Mouse (Mus musculus) lung, embryonic 14.5 days (tissue): ENCODE measurements at regions not wholly inside any gene's neighbourhood (a gene's known extent, or its start where the extent isn't known, plus 50 kb on each side); places are given as distances from the start of the nearest gene placed in this dataset.
A peak's percentile ranks its signal among the peaks of the same experiment; 100 is the strongest.

Experiments used
- ATAC-seq: fragments of 200-750 bp; cut with Nextera tagmentation; 2 replicates; pipeline ENCODE4 v1.8.0; 2017; ENCODE audit warnings: mild to moderate bottlenecking, moderate TSS enrichment, moderate library complexity; ENCODE audit not compliant: insufficient read depth
- DNase-seq: peaks from one replicate; pipeline ENCODE4 v3.0.0-alpha.2; 2015
- H3K27ac ChIP-seq: fragments of 300-500 bp; sonication (generic); 2 replicates; pipeline ENCODE4 v1.5.1; 2014; ENCODE audit warnings: low read depth, mild to moderate bottlenecking, moderate library complexity
- H3K27me3 ChIP-seq: fragments of 300-500 bp; sonication (generic); 2 replicates; pipeline ENCODE4 v1.6.1; 2014; ENCODE audit warnings: low read length, control low read depth; ENCODE audit not compliant: insufficient read depth
- H3K36me3 ChIP-seq: fragments of 300-500 bp; sonication (generic); 2 replicates; pipeline ENCODE4 v1.6.1; 2014; ENCODE audit warnings: control low read depth; ENCODE audit not compliant: insufficient read depth
- H3K4me1 ChIP-seq: fragments of 300-500 bp; sonication (generic); 2 replicates; pipeline ENCODE4 v1.6.1; 2014; ENCODE audit warnings: antibody characterized with exemption, control low read depth; ENCODE audit not compliant: insufficient read depth
- H3K4me2 ChIP-seq: fragments of 300-500 bp; sonication (generic); 2 replicates; pipeline ENCODE4 v1.6.1; 2014; ENCODE audit warnings: mild to moderate bottlenecking
- H3K4me3 ChIP-seq: fragments of 300-500 bp; sonication (generic); 2 replicates; pipeline ENCODE4 v1.5.1; 2014; ENCODE audit warnings: low read depth, low read length
- H3K9ac ChIP-seq: fragments of 300-500 bp; sonication (generic); 2 replicates; pipeline ENCODE4 v1.6.1; 2014
- H3K9me3 ChIP-seq: fragments of 300-500 bp; sonication (generic); 2 replicates; pipeline ENCODE4 v1.6.1; 2016; ENCODE audit warnings: low read depth, low read length, control low read depth
- CTCF ChIP-seq: IDR thresholded peaks from 2 replicates; pipeline ENCODE4 v1.5.1; 2016; ENCODE audit warnings: antibody characterized with exemption, low read depth
- WGBS: fragments of 180-500 bp; shearing (Covaris S2); extraction: QIAGEN DNeasy Blood & Tissue Kit; methylation state at CpG from one replicate; pipeline ENCODE4 v1.1.7; 2014; 5-methylcytosine and 5-hydroxymethylcytosine counted together

- 70% methylated on average over 5 of the region's 5 CpGs for WGBS
- Histone ChIP-seq H3K36me3 (no peaks in the 10 kb centered on the region), H3K4me2 (no peak overlapping the region), H3K27ac (no peak overlapping the region), H3K4me3 (no peak overlapping the region), H3K9me3 (no peaks in the 10 kb centered on the region), H3K4me1 (no peaks in the 10 kb centered on the region), H3K27me3 (no peaks in the 10 kb centered on the region), H3K9ac (no peak overlapping the region)
- TF ChIP-seq CTCF: peak; percentile 59
- no peak for ATAC-seq
- DNase-seq: peak; percentile 70
Observed at GRCm38 (mm10) chr13:42589607-42590006, 90.8 kb upstream of the Phactr1 start.

DNA sequence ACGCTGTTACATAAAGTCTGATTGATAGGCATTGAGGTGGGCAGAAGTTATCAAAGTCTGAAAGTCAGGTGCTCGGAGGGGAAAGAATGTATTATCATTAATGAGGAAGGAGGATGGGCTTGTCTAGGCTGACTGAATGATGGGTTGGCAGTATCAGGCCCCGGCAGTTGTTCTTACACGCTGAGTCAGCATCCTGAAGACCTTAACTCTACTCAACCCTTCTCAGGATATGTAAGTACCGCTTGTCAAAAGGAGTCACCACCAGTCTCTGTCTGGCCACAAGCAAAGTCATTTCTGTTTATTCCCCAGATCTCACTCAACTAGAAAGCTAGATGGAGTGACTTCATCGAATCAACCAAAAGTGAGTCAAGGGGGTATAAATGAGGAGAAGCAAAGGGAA lies 90.0 kb upstream of the Phactr1 start:
- H3K4me2 ChIP-seq: no peak overlapping the region
- no peaks in the 10 kb centered on the region for H3K4me1 ChIP-seq
- no peaks in the 10 kb centered on the region for H3K27me3 ChIP-seq
- H3K4me3 ChIP-seq: no peak overlapping the region
- ATAC-seq: no peak
- H3K9me3 ChIP-seq: no peaks in the 10 kb centered on the region
- TF ChIP-seq CTCF: no peak
- WGBS: 84% methylated on average over 6 of the region's 6 CpGs
- no peak overlapping the region for H3K27ac ChIP-seq
- H3K9ac ChIP-seq: no peak overlapping the region
- no peaks in the 10 kb centered on the region for H3K36me3 ChIP-seq
- DNase-seq: no peak

GRCm38 (mm10) chr13:42592945-42593344 lies 87.5 kb upstream of the Phactr1 start:
- no peaks in the 10 kb centered on the region for H3K27me3 ChIP-seq
- H3K36me3 ChIP-seq: no peaks in the 10 kb centered on the region
- WGBS: 28% methylated on average over 3 of the region's 3 CpGs
- H3K4me1 ChIP-seq: no peaks in the 10 kb centered on the region
- no peaks in the 10 kb centered on the region for H3K9me3 ChIP-seq
- no peak for ATAC-seq
- peak; percentile 44 for DNase-seq
- H3K4me2 ChIP-seq: no peak overlapping the region
- no peak overlapping the region for H3K9ac ChIP-seq
- TF ChIP-seq CTCF: no peak
- H3K27ac ChIP-seq: no peak overlapping the region
- H3K4me3 ChIP-seq: no peak overlapping the region

GRCm38 (mm10) chr13:42593488-42594170 lies 86.8 kb upstream of the Phactr1 start:
- TF ChIP-seq CTCF: no peak
- H3K27me3 ChIP-seq: no peaks in the 10 kb centered on the region
- 69% methylated on average over 11 of the region's 11 CpGs for WGBS
- no peaks in the 10 kb centered on the region for H3K9me3 ChIP-seq
- H3K36me3 ChIP-seq: no peaks in the 10 kb centered on the region
- DNase-seq: no peak
- H3K4me1 ChIP-seq: no peaks in the 10 kb centered on the region
- H3K4me3 ChIP-seq: no peak overlapping the region
- no peak overlapping the region for H3K4me2 ChIP-seq
- ATAC-seq: no peak
- H3K27ac ChIP-seq: no peak overlapping the region
- H3K9ac ChIP-seq: no peak overlapping the region

- H3K9me3 ChIP-seq: no peaks in the 10 kb centered on the region
- no peaks in the 10 kb centered on the region for H3K4me1 ChIP-seq
- no peak overlapping the region for H3K4me3 ChIP-seq
- no peak for TF ChIP-seq CTCF
- DNase-seq: no peak
- no peak overlapping the region for H3K9ac ChIP-seq
- H3K36me3 ChIP-seq: no peaks in the 10 kb centered on the region
- H3K27ac ChIP-seq: no peak overlapping the region
- no peak overlapping the region for H3K4me2 ChIP-seq
- WGBS: 45% methylated on average over 3 of the region's 3 CpGs
- H3K27me3 ChIP-seq: no peaks in the 10 kb centered on the region
- ATAC-seq: no peak
Observed at GRCm38 (mm10) chr13:42595180-42595579, 85.2 kb upstream of the Phactr1 start.

DNA sequence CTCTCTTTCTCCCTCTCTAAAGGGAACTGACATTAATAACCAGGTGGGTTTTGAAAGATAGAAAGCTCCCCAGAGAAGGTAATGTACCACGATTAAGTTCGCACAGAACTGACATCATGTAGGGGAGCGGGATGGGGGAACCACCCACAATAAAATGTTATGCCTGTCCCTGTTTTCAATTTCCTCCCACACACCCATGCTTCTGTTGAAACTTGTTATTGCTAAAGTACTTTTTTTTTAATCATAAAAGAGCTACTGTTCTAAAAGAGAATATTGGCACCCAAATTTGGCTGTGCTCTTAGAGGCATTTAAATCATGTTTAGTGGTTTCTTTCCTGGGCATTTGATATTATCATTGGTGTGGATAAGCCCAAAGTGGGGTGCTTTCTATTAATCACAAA lies 82.6 kb upstream of the Phactr1 start:
- Histone ChIP-seq H3K9ac (no peak overlapping the region), H3K4me3 (no peak overlapping the region), H3K27ac (no peak overlapping the region), H3K27me3 (no peaks in the 10 kb centered on the region), H3K4me1 (no peaks in the 10 kb centered on the region), H3K4me2 (no peak overlapping the region), H3K36me3 (no peaks in the 10 kb centered on the region), H3K9me3 (no peaks in the 10 kb centered on the region)
- ATAC-seq (no peak), DNase-seq (no peak)
- WGBS: 84% methylated on average over 3 of the region's 3 CpGs
- no peak for TF ChIP-seq CTCF

DNA sequence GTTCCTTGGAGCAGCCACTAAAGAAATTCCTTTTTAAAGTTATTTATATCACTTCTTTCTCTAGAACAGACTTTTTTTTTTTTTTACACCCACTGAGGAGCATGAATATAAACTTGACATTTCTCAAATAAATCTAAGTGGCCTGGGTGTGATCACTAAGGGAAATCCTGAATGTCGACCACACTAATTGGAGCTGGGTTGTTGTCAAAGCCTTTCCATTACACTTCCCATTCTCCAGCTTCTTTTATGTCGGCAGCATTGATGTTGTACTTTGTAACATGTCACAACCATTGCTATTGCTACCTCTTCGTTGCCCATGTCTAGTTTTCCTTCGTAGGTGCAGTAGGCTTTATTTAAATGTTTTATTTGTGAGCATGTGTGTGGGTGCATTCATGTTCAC lies 77.1 kb upstream of the Phactr1 start:
- Histone ChIP-seq H3K27me3 (no peaks in the 10 kb centered on the region), H3K4me2 (no peak overlapping the region), H3K36me3 (no peaks in the 10 kb centered on the region), H3K4me1 (no peaks in the 10 kb centered on the region), H3K9ac (no peak overlapping the region), H3K4me3 (no peak overlapping the region), H3K27ac (no peak overlapping the region), H3K9me3 (no peaks in the 10 kb centered on the region)
- 69% methylated on average over 4 of the region's 4 CpGs for WGBS
- no peak for DNase-seq
- ATAC-seq: no peak
- no peak for TF ChIP-seq CTCF
